Mouse (Mus musculus): ENCODE measurements at regions not wholly inside any gene's neighbourhood (a gene's known extent, or its start where the extent isn't known, plus 50 kb on each side); places are given as distances from the start of the nearest gene placed in this dataset.

- H3K9me3 ChIP-seq (ENCODE audit: control insufficient read depth, low read length): 0 out of 2 replicates have a peak, but pooled peaks cover 3% of the 10 kb centered on the region
- H3K27me3 ChIP-seq (ENCODE audit: control insufficient read depth, insufficient read depth, low read length): no peaks in the 10 kb centered on the region
- H3K36me3 ChIP-seq (ENCODE audit: control insufficient read depth, insufficient read depth, low read length): no peaks in the 10 kb centered on the region
- no peak overlapping the region for H3K9ac ChIP-seq (ENCODE audit: low read length)
- no peak overlapping the region for H3K27ac ChIP-seq (replicated peaks in 1 of 2; ENCODE audit: control insufficient read depth in 1 of 2, insufficient read depth in 1 of 2, low read depth in 2 of 2, low read length in 2 of 2)
- WGBS: 51% methylated on average over 5 of the region's 5 CpGs
- peaks cover 4 to 11% of the 10 kb centered on the region in 2 experiments; a peak in 2 of 4 replicates for H3K4me1 ChIP-seq (ENCODE audit: control insufficient read depth in 2 of 2, insufficient read depth in 2 of 2, low read length in 2 of 2)
- no peak overlapping the region for H3K4me2 ChIP-seq (ENCODE audit: low read length)
- no peak overlapping the region for H3K4me3 ChIP-seq (ENCODE audit: control insufficient read depth in 1 of 2, insufficient read depth in 1 of 2, low read depth in 1 of 2, low read length in 2 of 2)
- no peak for ATAC-seq (ENCODE audit: insufficient number of reproducible peaks, insufficient read depth, low FRiP score, low read depth)
Observed at GRCm38 (mm10) chr2:51321676-51322075, 172.8 kb upstream of the Rnd3 start.

DNA sequence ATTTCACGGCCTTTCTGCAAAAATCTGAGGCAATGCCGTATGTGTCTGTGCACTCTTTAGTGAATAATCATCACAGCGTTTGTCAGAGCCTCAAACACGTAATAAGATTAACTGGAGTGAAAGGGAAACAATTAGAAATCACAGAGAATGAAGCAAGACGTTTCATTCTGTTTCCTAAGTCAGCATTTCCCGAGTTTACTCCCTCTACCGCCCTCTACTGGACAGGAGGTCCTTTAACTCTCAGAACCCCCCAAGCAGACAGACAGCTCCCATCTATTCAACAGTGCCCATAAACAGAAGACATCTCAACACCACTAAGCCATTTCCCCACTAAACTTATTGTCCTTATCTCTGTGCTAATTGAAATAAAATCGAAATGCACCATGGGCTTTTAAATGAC is 167.5 kb upstream of the Rnd3 start:
- Histone ChIP-seq H3K9ac (ENCODE audit: low read length) (no peak overlapping the region), H3K36me3 (ENCODE audit: control insufficient read depth, insufficient read depth, low read length) (no peaks in the 10 kb centered on the region), H3K4me2 (ENCODE audit: low read length) (no peak overlapping the region), H3K27me3 (ENCODE audit: control insufficient read depth, insufficient read depth, low read length) (no peaks in the 10 kb centered on the region), H3K4me1 (ENCODE audit: control insufficient read depth in 2 of 2, insufficient read depth in 2 of 2, low read length in 2 of 2) (peaks cover 1% of the 10 kb centered on the region in 2 experiments; a peak in 1 of 4 replicates), H3K4me3 (ENCODE audit: control insufficient read depth in 1 of 2, insufficient read depth in 1 of 2, low read depth in 1 of 2, low read length in 2 of 2) (no peak overlapping the region), H3K27ac (replicated peaks in 1 of 2; ENCODE audit: control insufficient read depth in 1 of 2, insufficient read depth in 1 of 2, low read depth in 2 of 2, low read length in 2 of 2) (no peak overlapping the region), H3K9me3 (ENCODE audit: control insufficient read depth, low read length) (0 out of 2 replicates have a peak, but pooled peaks cover 3% of the 10 kb centered on the region)
- ATAC-seq (ENCODE audit: insufficient number of reproducible peaks, insufficient read depth, low FRiP score, low read depth): no peak
- 81% methylated on average over 8 of the region's 8 CpGs for WGBS

DNA sequence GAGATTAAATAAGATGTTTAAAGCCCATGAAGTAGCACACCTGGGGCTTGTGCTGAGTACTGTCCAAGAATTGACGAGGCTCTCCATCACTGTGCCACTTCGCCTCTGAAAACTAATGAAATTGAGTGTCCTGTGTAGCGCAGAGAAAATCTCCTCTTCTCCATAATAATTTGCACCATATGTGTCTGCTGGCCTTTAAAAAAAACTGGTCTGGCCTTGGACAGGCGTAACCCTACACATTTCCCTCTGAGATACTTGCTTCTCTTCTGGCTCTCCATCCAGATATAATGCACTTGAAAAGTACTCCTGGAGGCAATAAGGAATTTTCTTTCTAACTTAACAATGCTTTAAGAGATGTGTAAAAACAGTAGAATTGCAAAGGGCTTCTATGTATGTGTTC is 164.5 kb upstream of the Rnd3 start:
- Histone ChIP-seq H3K36me3 (ENCODE audit: control insufficient read depth, insufficient read depth, low read length) (no peaks in the 10 kb centered on the region), H3K27me3 (ENCODE audit: control insufficient read depth, insufficient read depth, low read length) (no peaks in the 10 kb centered on the region), H3K4me2 (ENCODE audit: low read length) (no peak overlapping the region), H3K27ac (replicated peaks in 1 of 2; ENCODE audit: control insufficient read depth in 1 of 2, insufficient read depth in 1 of 2, low read depth in 2 of 2, low read length in 2 of 2) (no peak overlapping the region), H3K9ac (ENCODE audit: low read length) (no peak overlapping the region), H3K4me1 (ENCODE audit: control insufficient read depth in 2 of 2, insufficient read depth in 2 of 2, low read length in 2 of 2) (no peaks in the 10 kb centered on the region), H3K9me3 (ENCODE audit: control insufficient read depth, low read length) (0 out of 2 replicates have a peak, but pooled peaks cover 3% of the 10 kb centered on the region), H3K4me3 (ENCODE audit: control insufficient read depth in 1 of 2, insufficient read depth in 1 of 2, low read depth in 1 of 2, low read length in 2 of 2) (no peak overlapping the region)
- ATAC-seq (ENCODE audit: insufficient number of reproducible peaks, insufficient read depth, low FRiP score, low read depth): no peak
- 87% methylated on average over 4 of the region's 4 CpGs for WGBS

DNA sequence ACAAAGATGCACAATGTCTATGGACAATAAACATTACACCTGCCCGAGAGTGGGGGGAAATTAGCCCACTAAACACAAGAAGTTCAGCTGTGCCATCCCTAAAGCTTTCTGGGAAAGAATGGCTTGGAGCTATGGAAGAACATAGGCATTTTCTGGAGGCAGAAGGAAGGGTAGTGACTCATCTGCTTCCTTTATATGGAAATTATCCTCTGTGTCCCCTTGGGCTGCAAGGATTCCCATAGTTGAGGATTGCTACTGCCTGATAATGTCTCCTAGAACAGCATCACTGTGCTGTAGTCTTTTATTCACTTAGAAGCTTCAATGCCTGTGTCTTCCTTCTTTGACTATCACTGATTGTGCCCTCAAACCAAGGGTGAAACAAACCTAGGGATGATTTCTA is 157.3 kb upstream of the Rnd3 start:
- H3K36me3 ChIP-seq (ENCODE audit: control insufficient read depth, insufficient read depth, low read length): no peaks in the 10 kb centered on the region
- H3K9me3 ChIP-seq (ENCODE audit: control insufficient read depth, low read length): no peaks in the 10 kb centered on the region
- no peak overlapping the region for H3K4me2 ChIP-seq (ENCODE audit: low read length)
- no peaks in the 10 kb centered on the region for H3K27me3 ChIP-seq (ENCODE audit: control insufficient read depth, insufficient read depth, low read length)
- ATAC-seq (ENCODE audit: insufficient number of reproducible peaks, insufficient read depth, low FRiP score, low read depth): no peak
- H3K9ac ChIP-seq (ENCODE audit: low read length): no peak overlapping the region
- H3K4me3 ChIP-seq (ENCODE audit: control insufficient read depth in 1 of 2, insufficient read depth in 1 of 2, low read depth in 1 of 2, low read length in 2 of 2): no peak overlapping the region
- 78% methylated on average over 1 of the region's 1 CpGs for WGBS
- 0 out of 4 replicates have a peak, but pooled peaks cover 0 to 4% of the 10 kb centered on the region in 2 experiments for H3K4me1 ChIP-seq (ENCODE audit: control insufficient read depth in 2 of 2, insufficient read depth in 2 of 2, low read length in 2 of 2)
- H3K27ac ChIP-seq (replicated peaks in 1 of 2; ENCODE audit: control insufficient read depth in 1 of 2, insufficient read depth in 1 of 2, low read depth in 2 of 2, low read length in 2 of 2): no peak overlapping the region

DNA sequence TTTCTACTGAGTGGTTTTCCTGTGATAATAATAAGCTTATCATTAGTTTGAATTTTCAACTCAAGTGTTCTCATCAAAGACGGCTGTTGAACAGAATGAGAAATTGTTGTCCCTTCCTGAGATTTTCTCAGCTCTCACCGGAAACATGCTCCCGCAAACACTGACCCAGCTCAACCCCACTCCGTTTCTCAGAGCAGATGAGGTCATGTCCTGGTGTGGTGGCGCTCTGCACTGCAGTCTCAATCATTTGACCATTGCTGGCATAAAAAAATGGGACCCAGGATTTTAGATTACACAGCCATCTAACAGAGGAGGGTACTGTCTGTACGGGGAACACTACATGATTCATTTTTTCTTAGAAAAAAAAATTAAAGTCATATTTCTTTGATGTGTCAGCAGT is 156.5 kb upstream of the Rnd3 start:
- Histone ChIP-seq H3K4me3 (ENCODE audit: control insufficient read depth in 1 of 2, insufficient read depth in 1 of 2, low read depth in 1 of 2, low read length in 2 of 2) (no peak overlapping the region), H3K4me2 (ENCODE audit: low read length) (no peak overlapping the region), H3K27me3 (ENCODE audit: control insufficient read depth, insufficient read depth, low read length) (no peaks in the 10 kb centered on the region), H3K9me3 (ENCODE audit: control insufficient read depth, low read length) (no peaks in the 10 kb centered on the region), H3K36me3 (ENCODE audit: control insufficient read depth, insufficient read depth, low read length) (no peaks in the 10 kb centered on the region), H3K9ac (ENCODE audit: low read length) (no peak overlapping the region), H3K4me1 (ENCODE audit: control insufficient read depth in 2 of 2, insufficient read depth in 2 of 2, low read length in 2 of 2) (0 out of 4 replicates have a peak, but pooled peaks cover 0 to 4% of the 10 kb centered on the region in 2 experiments), H3K27ac (replicated peaks in 1 of 2; ENCODE audit: control insufficient read depth in 1 of 2, insufficient read depth in 1 of 2, low read depth in 2 of 2, low read length in 2 of 2) (peak overlapping the region in 1 of 2 experiments; percentile 55; a peak in 1 of 4 replicates)
- 41% methylated on average over 6 of the region's 6 CpGs for WGBS
- no peak for ATAC-seq (ENCODE audit: insufficient number of reproducible peaks, insufficient read depth, low FRiP score, low read depth)

DNA sequence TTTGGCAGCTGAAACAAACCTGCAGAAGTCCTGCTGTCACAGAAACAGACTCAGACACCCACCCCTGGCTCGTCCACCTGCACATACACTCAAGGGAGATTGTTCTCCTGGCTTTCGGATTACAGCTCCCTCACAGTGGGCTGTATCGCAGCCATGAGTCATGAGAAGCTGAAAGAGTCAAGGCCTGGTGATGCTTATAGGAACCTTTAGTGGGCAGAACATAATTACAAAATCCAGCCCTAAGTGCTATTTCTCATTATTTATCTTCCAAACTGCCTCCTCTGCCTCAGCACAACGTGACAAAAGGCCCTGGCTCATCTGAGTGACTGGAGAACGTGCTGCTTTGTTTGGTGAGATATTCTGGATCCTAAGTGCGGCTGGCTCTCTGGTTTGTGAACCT is 155.8 kb upstream of the Rnd3 start:
- Histone ChIP-seq H3K27me3 (ENCODE audit: control insufficient read depth, insufficient read depth, low read length) (no peaks in the 10 kb centered on the region), H3K9me3 (ENCODE audit: control insufficient read depth, low read length) (no peaks in the 10 kb centered on the region), H3K9ac (ENCODE audit: low read length) (no peak overlapping the region), H3K4me1 (ENCODE audit: control insufficient read depth in 2 of 2, insufficient read depth in 2 of 2, low read length in 2 of 2) (0 out of 4 replicates have a peak, but pooled peaks cover 0 to 4% of the 10 kb centered on the region in 2 experiments), H3K36me3 (ENCODE audit: control insufficient read depth, insufficient read depth, low read length) (no peaks in the 10 kb centered on the region), H3K27ac (replicated peaks in 1 of 2; ENCODE audit: control insufficient read depth in 1 of 2, insufficient read depth in 1 of 2, low read depth in 2 of 2, low read length in 2 of 2) (no peak overlapping the region; a peak in 1 of 4 replicates), H3K4me3 (ENCODE audit: control insufficient read depth in 1 of 2, insufficient read depth in 1 of 2, low read depth in 1 of 2, low read length in 2 of 2) (no peak overlapping the region), H3K4me2 (ENCODE audit: low read length) (no peak overlapping the region)
- ATAC-seq (ENCODE audit: insufficient number of reproducible peaks, insufficient read depth, low FRiP score, low read depth): no peak
- 66% methylated on average over 6 of the region's 6 CpGs for WGBS

GRCm38 (mm10) chr2:51290659-51291260 is 141.8 kb upstream of the Rnd3 start:
- Histone ChIP-seq H3K4me1 (ENCODE audit: control insufficient read depth in 2 of 2, insufficient read depth in 2 of 2, low read length in 2 of 2) (0 out of 4 replicates have a peak, but pooled peaks cover 0 to 2% of the 10 kb centered on the region in 2 experiments), H3K9me3 (ENCODE audit: control insufficient read depth, low read length) (no peaks in the 10 kb centered on the region), H3K36me3 (ENCODE audit: control insufficient read depth, insufficient read depth, low read length) (no peaks in the 10 kb centered on the region), H3K4me2 (ENCODE audit: low read length) (no peak overlapping the region), H3K27ac (replicated peaks in 1 of 2; ENCODE audit: control insufficient read depth in 1 of 2, insufficient read depth in 1 of 2, low read depth in 2 of 2, low read length in 2 of 2) (no peak overlapping the region), H3K27me3 (ENCODE audit: control insufficient read depth, insufficient read depth, low read length) (no peaks in the 10 kb centered on the region), H3K4me3 (ENCODE audit: control insufficient read depth in 1 of 2, insufficient read depth in 1 of 2, low read depth in 1 of 2, low read length in 2 of 2) (no peak overlapping the region), H3K9ac (ENCODE audit: low read length) (no peak overlapping the region)
- WGBS: 50% methylated on average over 5 of the region's 5 CpGs
- ATAC-seq (ENCODE audit: insufficient number of reproducible peaks, insufficient read depth, low FRiP score, low read depth): no peak

- no peak for ATAC-seq (ENCODE audit: insufficient number of reproducible peaks, insufficient read depth, low FRiP score, low read depth)
- H3K36me3 ChIP-seq (ENCODE audit: control insufficient read depth, insufficient read depth, low read length): no peaks in the 10 kb centered on the region
- H3K27me3 ChIP-seq (ENCODE audit: control insufficient read depth, insufficient read depth, low read length): no peaks in the 10 kb centered on the region
- 24% methylated on average over 3 of the region's 3 CpGs for WGBS
- H3K4me3 ChIP-seq (ENCODE audit: control insufficient read depth in 1 of 2, insufficient read depth in 1 of 2, low read depth in 1 of 2, low read length in 2 of 2): no peak overlapping the region
- H3K9me3 ChIP-seq (ENCODE audit: control insufficient read depth, low read length): no peaks in the 10 kb centered on the region
- H3K4me1 ChIP-seq (ENCODE audit: control insufficient read depth in 2 of 2, insufficient read depth in 2 of 2, low read length in 2 of 2): peaks cover 2 to 6% of the 10 kb centered on the region in 2 experiments; a peak in 2 of 4 replicates
- no peak overlapping the region for H3K27ac ChIP-seq (replicated peaks in 1 of 2; ENCODE audit: control insufficient read depth in 1 of 2, insufficient read depth in 1 of 2, low read depth in 2 of 2, low read length in 2 of 2)
- no peak overlapping the region for H3K4me2 ChIP-seq (ENCODE audit: low read length)
- H3K9ac ChIP-seq (ENCODE audit: low read length): no peak overlapping the region
Observed at GRCm38 (mm10) chr2:51288678-51289077, 139.8 kb upstream of the Rnd3 start.
